Mouse (Mus musculus) fat pad, adult 2 months (tissue): ENCODE results near the gene Ldlr.
"Not testable (repeated sequence)": the region's sequence is repeated elsewhere in the genome, so short reads cannot be mapped to it uniquely, and the experiment has no call there.

ENCODE experiments used
- DNase-seq: peaks from one replicate; pipeline ENCODE4 v3.0.0-alpha.2; 2011; ENCODE audit warnings: low read depth, low spot score; ENCODE audit errors: extremely low read depth

Ldlr gene

DNA sequence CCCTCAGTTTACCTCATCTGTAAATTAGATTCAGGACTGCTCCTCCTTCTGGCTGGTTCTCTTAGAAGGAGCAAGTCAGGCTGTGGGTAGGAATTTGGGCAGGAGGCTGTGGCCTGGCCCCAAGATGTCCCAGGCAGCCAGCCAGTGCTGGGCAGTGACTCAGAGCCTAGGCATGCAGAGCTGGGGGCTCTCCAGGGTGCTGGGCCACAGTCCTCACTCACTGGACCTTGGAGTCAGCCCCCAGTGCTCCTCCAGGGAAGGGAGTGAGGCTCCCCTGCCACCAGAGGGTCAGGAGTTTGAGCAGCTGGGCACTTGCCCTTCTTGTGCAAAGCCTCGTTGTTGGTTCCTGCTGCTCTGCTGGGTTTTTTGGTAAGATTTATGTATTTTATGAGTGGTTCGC lies 30.7 kb downstream of the Ldlr start:
- DNase-seq: no peak

DNA sequence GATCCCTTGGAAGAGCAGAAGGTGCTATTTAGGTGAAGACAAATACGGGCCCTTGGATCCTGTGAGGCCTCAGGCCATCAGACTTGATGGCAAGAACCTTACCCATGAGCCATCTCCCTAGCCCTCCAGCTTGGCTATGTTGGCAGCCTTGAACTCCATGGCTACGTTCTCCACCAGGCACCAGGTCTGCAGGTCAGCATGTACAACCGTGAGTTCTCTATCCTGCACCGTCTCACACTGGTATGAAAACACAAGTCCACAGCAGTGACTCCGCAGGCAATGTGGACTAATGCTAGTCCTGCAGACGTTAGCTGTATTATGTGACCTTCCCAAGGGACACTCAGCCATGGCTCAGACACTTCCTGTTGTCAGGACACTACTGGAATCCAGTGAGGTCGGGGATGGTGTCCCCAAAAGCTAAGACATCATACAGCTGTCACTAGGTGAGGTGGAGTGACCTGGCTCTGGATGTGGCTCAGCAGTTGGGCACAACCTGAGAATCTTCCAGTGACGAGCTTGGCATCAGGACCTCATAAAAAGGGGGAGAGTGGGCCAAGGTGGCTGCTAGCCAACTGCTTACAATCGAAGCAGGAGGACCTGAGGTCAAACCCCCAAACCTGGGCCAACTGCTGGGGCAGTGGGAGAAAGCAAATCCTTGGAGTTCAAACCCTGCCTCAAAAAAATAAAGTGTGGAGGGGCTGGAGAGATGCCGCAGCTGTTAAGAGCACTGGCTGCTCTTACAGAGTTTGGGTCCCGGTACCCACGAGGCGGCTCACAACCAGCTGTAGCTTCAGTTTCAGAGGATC lies 31.4 kb downstream of the Ldlr start:
- no peak for DNase-seq

DNA sequence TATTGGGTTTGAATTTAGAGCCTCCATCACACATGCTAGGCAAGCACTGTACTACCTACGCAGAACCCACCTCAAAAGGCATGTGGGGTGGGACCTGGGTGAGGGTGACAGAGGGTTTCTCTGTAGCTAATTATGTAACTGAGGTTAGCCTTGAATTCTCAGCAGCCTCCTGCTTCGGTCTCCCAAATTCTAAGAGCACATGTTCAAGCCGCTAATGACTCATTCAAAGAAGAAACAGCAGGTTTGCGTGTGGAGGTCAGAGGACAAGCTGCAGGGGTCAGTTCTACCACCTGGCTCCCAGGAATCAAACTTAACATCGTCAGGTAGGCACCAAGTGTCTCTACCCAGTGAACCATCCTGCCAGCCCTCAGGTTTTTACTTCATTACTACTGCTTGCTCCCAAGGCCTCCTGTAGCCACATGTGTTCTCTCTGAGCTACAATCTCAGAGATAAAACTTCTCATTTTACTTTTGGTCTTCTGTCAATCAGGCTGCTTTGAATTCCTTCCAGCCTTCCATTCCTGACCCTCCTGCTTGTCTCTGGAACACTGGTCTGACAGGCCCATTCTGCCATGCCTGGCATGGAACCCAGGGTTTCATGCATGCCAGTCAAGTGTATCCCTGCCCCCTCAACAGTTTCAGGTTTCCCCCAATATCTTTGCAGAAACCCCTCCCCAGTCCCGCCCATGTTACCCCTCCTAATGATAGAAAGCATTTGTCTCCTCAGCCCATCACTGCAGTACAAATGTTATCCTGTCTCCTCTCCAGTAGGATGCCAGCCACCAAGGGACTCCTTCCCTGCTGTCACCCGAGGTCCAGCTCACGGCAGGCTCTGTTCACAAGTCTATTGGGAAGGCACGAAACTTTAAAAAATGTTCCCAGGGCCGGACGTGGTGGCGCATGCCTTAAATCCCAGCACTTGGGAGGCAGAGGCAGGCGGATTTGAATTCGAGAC lies 35.6 kb downstream of the Ldlr start:
- DNase-seq: no peak

GRCm38 (mm10) chr9:21759718-21760117 lies 36.4 kb downstream of the Ldlr start:
- no peak for DNase-seq

GRCm38 (mm10) chr9:21760155-21761088 lies 37.1 kb downstream of the Ldlr start, which contains the start of gene Spc24:
TSS of gene Spc24 (minus strand) at chr9:21760303.
- DNase-seq: peak; percentile 78

DNA sequence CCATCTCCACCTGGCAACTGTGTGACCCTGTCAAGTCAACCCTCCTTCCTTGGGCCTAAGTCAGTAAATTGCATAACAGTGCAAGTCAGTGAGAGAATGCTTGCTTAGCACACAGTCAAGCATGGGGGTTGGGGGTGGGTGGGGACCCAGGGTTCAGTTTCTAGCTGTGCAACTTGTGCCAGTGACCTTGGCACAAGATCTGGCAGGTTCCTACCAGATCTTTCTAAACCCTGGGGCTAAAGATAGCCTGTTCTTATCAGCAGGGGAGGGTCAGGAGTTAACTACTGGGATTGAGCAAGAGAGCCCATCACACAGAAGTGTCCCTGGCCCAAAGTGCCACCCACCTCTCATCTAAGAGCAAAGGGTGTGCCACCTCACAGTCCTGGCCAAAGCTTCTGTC lies 38.9 kb downstream of the Ldlr start:
- no peak for DNase-seq

DNA sequence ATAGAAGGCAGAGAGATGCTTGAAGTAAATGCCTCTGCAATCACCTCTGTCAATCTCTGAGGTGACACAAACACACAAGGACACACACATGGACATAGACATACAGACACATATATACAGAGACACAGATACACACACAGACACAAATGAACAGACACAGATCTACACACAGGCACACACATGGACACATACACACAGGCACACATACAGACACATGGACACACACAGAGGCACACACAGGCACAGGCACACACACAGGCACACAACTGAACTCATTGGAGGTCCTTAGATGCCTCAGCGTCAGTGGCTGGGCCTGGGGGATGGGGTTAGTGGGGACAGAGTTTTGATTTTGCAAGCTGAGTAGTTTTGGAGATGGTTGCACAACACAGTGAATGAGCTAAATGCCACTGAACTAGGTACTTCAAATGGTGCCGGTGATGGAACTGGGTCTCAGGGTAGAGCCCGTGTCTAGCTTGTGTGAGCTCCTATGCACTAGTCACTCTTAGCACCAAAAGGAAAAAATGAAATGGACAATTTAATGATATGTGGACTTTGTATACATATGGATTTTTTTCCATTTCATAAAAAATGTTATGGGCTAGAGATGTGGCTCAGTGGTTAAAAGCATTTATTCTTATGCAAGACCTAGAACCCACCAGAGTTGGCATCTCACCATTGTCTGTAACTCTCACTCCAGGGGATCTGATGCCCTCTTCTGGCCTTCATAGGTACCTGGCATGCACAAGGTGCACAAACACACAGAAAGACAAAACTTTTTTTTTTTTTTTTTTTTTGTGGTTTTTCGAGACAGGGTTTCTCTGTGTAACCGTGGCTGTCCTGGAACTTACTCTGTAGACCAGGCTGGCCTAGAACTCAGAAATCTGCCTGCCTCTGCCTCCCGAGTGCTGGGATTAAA lies 41.1 kb downstream of the Ldlr start:
- no peak for DNase-seq

- no peak for DNase-seq
These were observed 44.6 kb downstream of the Ldlr start for GRCm38 (mm10) chr9:21767896-21768295.

DNA sequence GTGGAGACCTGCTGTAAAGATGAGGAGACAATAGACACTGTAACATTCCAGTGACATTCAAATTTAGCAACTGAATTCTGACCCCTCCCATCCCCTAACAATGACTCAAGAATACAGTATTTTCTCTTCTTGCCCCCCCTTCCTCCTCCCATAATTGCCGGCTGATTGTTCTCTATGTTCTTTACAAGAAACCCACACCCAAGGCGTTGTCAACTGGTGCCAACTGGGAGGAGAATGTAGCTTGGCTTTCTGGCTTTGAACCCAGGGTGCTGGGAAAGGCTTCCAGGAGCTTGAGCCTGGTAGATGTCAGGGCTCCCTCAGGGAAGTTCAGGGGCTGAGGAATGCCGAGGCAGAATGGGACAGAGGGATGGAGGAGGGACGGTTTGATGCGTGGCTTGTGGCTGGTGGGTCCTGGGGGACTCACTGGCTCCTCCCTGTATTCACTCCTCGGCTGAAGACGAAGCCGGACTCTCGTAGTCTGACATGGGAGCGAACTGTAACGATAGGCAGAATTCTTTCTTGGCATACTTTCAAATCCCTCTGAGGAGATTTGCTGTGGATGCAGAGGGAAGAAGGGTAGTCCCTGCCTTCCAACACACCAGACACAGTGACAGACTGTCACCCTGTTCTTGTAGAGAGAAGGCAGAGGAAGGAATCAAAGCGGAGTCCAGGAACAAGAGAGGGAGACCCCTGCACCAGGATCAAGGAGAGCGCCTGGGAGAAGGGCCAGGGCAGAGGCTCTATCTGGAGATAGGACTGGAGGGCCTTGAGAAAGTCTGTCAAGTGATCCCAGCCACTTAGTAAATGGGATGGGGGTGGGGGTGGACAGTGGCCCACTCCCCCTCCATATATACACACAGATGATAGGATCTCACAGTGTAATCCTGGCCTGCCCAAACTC lies 45.5 kb downstream of the Ldlr start:
- no peak for DNase-seq

DNA sequence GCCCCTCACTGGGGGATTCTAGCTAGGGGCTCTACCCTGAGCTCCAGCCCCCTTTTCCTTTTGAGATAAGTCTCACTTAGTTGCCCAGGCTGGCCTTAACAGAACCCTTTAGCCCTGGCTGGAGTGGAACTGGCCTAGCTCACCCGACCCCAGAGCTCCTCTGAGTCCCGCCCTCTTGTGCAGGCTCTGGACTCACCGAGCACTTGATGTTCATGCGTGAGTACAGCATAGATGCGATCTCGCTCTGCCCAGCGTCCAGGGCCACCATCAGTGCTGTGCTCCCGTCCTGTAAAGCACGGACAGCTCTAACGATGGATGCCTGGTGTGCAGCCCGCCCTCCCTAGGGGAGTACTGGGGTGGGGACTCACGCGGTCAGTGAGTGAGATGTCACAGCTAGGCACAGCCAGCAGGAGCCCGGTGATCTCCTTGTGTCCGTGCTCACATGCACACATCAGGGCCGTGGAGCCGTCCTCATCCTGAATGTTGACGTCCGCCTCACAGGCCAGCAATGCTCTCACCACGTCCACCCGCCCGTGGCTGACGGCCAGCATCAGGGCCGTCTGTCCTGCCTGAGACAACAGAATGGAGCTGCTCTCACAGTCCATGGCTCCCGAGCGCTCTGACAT lies 46.4 kb downstream of the Ldlr start:
- DNase-seq: no peak

GRCm38 (mm10) chr9:21773396-21773795 lies 50.1 kb downstream of the Ldlr start:
- DNase-seq: not testable (repeated sequence)

GRCm38 (mm10) chr9:21774353-21774752 lies 51.1 kb downstream of the Ldlr start:
- DNase-seq: no peak

DNA sequence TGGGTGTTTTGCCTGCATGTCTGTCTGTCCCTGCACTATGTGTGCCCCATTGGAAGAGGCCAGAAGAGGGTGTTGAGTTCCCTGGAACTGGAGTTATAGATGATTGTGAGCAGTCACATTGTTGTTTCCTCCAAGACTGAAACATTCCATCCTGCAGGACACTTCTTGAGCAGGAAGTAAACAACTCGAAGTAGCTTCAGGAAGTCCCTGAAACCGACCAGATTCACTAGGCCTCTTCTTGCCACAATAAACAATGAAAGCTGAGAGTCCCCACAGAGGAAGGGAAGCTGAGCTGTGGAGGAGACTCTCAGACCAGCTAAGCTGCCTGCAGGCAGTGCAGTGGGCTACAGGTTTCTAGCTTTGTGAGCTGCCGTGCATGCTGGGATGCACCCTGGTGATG lies 54.4 kb downstream of the Ldlr start:
- no peak for DNase-seq

GRCm38 (mm10) chr9:21781657-21782468 lies 58.6 kb downstream of the Ldlr start:
- DNase-seq: no peak

- DNase-seq: no peak
These were observed 61.4 kb downstream of the Ldlr start for GRCm38 (mm10) chr9:21784517-21785307.

DNA sequence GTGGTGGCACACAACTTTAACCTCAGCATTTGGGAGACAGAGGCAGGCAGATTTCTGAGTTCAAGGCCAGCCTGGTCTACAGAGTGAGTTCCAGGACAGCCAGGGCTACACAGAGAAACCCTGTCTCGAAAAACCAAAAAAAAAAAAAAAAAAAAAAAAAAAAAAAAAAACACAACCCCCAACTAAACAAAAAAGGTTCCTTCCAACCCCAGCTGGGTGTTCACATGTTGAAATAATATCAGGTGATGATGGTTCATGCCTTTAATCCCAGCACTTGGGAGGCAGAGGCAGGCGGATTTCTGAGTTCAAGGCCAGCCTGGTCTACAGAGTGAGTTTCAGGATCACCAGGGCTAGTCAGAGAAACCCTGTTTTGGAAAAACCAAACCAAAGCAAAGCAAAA lies 63.0 kb downstream of the Ldlr start:
- not testable (repeated sequence) for DNase-seq

DNA sequence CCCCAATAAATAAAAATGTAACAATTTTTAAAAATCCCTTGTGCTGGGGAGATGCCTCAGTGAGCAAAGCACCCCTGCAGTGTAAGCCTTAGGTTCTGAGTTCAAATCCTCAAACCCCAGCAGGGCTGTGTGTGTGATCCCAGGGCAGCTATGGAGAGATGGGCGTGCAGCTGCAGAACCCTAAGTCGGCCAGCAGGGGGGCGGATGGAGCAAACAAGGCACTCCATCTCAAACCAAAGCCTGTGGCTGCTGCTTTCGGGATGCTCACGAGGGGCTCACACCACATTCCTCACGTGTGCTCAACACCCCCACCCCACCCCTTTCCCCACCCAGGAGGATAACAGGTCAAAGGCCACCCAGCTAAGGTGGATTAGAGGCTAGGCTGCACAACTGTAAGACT lies 63.6 kb downstream of the Ldlr start:
- DNase-seq: no peak
